Mouse (Mus musculus) lung, embryonic 16.5 days (tissue): ENCODE measurements around the gene Il17ra. TPM values are rescaled to one million over a fixed set of nuclear protein-coding genes. Genes with fewer than 3 reads are reported as not detected.

Experiments
- ATAC-seq: fragments of 200-750 bp; cut with Nextera tagmentation; 2 replicates; pipeline ENCODE4 v1.8.0; 2017; ENCODE audit warnings: low read depth, mild to moderate bottlenecking, moderate library complexity
- H3K27ac ChIP-seq: fragments of 300-500 bp; sonication (generic); 2 replicates; pipeline ENCODE4 v1.5.1; 2014; ENCODE audit warnings: mild to moderate bottlenecking, control low read depth, low read length
- H3K27me3 ChIP-seq: fragments of 300-500 bp; sonication (generic); 2 replicates; pipeline ENCODE4 v1.6.1; 2014; ENCODE audit warnings: low read depth, low read length, mixed read lengths; ENCODE audit not compliant: control insufficient read depth, insufficient read depth
- H3K36me3 ChIP-seq: fragments of 300-500 bp; sonication (generic); 2 replicates; pipeline ENCODE4 v1.6.1; 2014; ENCODE audit warnings: low read length; ENCODE audit not compliant: control insufficient read depth, insufficient read depth
- H3K4me1 ChIP-seq: fragments of 300-500 bp; sonication (generic); replicated peaks from 2 replicates; pipeline ENCODE4 v1.6.1; 2014; ENCODE audit warnings: low read length, mixed read lengths; ENCODE audit not compliant: control insufficient read depth, insufficient read depth
- H3K4me2 ChIP-seq: fragments of 300-500 bp; sonication (generic); 2 replicates; pipeline ENCODE4 v1.6.1; 2014; ENCODE audit warnings: low read depth, low read length, control low read depth
- H3K4me3 ChIP-seq: fragments of 300-500 bp; sonication (generic); 2 replicates; pipeline ENCODE4 v1.5.1; 2014; ENCODE audit warnings: mild to moderate bottlenecking, low read length, control low read depth
- H3K9ac ChIP-seq: fragments of 300-500 bp; sonication (generic); 2 replicates; pipeline ENCODE4 v1.6.1; 2014; ENCODE audit warnings: low read length, control low read depth
- H3K9me3 ChIP-seq: fragments of 300-500 bp; sonication (generic); 2 replicates; pipeline ENCODE4 v1.6.1; 2016; ENCODE audit warnings: low read length; ENCODE audit not compliant: control insufficient read depth
- WGBS: fragments of 180-500 bp; shearing (Covaris S2); extraction: QIAGEN DNeasy Blood & Tissue Kit; methylation state at CpG from one replicate; pipeline ENCODE4 v1.1.7; 2014; 5-methylcytosine and 5-hydroxymethylcytosine counted together
- polyA plus RNA-seq: library from polyadenylated mRNA; unstranded; fragments of >200 nt; fragmentation: Nextera tagmentation; extraction: Ambion mirVana; gene quantifications from 2 replicates; pipeline ENCODE4 v1.2.1, GENCODE M21; 2015

Gene Il17ra
- polyA plus RNA-seq, 1 experiment from 2014 or later, result 8.9 TPM

DNA sequence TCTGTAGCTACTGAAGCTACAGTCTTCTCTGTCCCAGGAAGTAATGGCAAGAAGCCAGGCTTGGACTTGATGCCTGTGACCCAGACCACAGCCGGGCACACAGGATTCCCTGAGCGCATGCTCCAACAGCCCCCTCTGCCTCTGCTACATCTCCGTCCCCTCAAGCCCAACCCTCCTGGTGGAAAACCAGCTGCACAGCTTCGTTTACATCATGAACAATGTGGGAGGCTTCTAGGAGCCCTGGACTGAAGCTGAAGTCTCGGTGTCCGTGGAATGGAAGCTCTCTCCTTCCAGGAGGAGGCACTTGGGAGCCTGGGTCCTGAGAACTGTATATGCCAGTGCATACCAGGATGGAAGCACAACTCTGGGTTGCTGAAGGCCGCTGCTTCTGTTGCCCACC is 46.9 kb downstream of the Il17ra start:
- no peak overlapping the region for H3K27ac ChIP-seq
- no peak for ATAC-seq
- H3K36me3 ChIP-seq, result peaks cover 3% of the 10 kb centered on the region; the same call in 1 of the 2 replicates
- no peak overlapping the region for H3K4me3 ChIP-seq
- H3K27me3 ChIP-seq, result no peaks in the 10 kb centered on the region
- H3K4me1 ChIP-seq, result no peaks in the 10 kb centered on the region
- H3K9ac ChIP-seq, result no peak overlapping the region
- no peaks in the 10 kb centered on the region for H3K9me3 ChIP-seq
- H3K4me2 ChIP-seq, result no peak overlapping the region
- WGBS, result 63% methylated on average over 7 of the region's 7 CpGs

DNA sequence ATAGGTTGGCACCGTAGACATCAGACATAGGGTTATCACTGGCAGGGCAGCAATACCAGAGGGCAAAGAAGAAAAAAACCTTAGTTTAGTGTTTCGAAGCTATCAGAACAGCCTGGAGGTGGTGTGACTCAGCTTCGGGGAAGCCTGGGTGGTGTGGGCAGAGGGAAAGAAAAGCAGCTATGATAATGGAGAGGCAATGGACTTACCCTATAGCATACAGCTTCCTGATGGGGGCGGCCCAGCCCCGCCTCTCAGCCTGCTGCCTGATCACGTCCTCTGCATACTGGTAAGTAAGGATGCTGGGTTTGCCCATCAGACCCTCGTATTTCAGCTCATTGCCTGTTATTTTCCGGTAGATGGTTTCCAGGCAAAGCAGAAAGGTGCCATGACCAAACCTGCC is 47.4 kb downstream of the Il17ra start:
- H3K36me3 ChIP-seq, result peaks cover 3% of the 10 kb centered on the region; the same call in 1 of the 2 replicates
- no peaks in the 10 kb centered on the region for H3K27me3 ChIP-seq
- no peaks in the 10 kb centered on the region for H3K4me1 ChIP-seq
- no peak overlapping the region for H3K9ac ChIP-seq
- H3K27ac ChIP-seq, result no peak overlapping the region
- H3K4me2 ChIP-seq, result no peak overlapping the region
- ATAC-seq, result no peak
- H3K4me3 ChIP-seq, result no peak overlapping the region
- no peaks in the 10 kb centered on the region for H3K9me3 ChIP-seq
- 91% methylated on average over 8 of the region's 8 CpGs for WGBS

DNA sequence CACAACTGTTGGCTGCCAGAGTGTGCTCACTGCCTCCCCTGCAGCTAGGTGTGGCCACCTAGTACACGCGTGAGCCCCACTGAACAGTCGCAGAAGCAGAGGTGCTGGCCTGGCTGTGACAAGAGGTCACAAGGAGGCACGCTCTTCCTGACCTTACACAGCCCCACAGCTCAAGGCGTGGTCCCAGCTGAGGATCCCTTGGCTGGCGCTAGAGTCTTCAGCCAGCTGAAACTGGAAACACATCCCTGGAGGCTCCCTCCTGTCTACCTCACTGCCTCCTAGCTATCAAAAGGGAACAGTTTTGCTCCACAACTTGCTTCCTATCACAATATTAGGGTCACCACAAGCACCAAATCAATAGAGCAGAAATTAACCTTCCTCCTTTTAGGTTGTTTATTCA is 48.2 kb downstream of the Il17ra start:
- ATAC-seq, result no peak

DNA sequence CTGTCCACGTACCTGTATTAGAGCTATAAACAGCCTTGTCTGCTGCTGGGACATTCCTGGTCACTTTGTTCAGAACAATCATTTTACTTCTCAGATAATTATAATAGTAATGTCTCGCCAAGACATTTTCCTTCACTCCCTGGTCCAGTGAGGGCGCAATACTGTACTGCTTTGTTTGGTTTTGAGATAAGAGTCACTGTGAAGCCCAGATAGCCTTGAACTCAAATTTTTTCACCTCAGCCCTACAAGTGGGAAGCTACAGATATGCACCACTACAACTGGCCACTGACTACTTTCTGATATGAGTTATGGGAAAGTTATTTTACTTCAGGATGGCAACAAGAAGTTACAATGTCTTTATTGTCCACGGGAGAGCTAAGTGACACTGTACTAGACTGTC is 53.4 kb downstream of the Il17ra start:
- H3K27me3 ChIP-seq, result no peaks in the 10 kb centered on the region
- no peak for ATAC-seq
- no peak overlapping the region for H3K9ac ChIP-seq
- H3K36me3 ChIP-seq, result peaks cover 4% of the 10 kb centered on the region; the same call in 1 of the 2 replicates
- no peak overlapping the region for H3K4me2 ChIP-seq
- H3K9me3 ChIP-seq, result no peaks in the 10 kb centered on the region
- WGBS, result 71% methylated on average over 4 of the region's 4 CpGs
- H3K4me1 ChIP-seq, result no peaks in the 10 kb centered on the region
- H3K27ac ChIP-seq, result no peak overlapping the region
- no peak overlapping the region for H3K4me3 ChIP-seq

More for the DNA sequence above, 48.2 kb downstream of the Il17ra start:
- H3K27me3 ChIP-seq, result no peaks in the 10 kb centered on the region
- H3K9me3 ChIP-seq, result no peaks in the 10 kb centered on the region
- no peak overlapping the region for H3K27ac ChIP-seq
- no peak overlapping the region for H3K9ac ChIP-seq
- no peak overlapping the region for H3K4me2 ChIP-seq
- 77% methylated on average over 6 of the region's 6 CpGs for WGBS
- no peak overlapping the region for H3K4me3 ChIP-seq
- H3K36me3 ChIP-seq, result peaks cover 3% of the 10 kb centered on the region; the same call in 1 of the 2 replicates
- H3K4me1 ChIP-seq, result no peaks in the 10 kb centered on the region

DNA sequence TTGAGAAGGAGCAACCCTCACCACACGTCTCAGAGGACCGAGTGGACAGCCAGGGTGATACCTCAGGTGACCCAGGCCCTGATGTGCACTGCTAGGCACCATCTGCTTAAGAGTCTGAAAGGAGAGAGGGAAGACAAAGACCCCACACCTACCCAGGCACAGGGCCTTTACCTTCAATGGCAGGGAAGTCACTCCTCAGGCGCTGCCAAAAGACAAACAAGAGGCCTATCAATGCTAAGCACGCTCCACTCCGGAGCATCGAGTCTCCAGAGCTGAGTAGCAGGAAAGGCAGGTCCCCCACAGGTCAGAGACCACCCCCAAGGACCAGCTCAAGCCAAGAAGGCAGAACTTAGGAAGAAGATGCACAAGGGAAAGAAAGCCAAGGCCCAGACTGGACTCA is 53.8 kb downstream of the Il17ra start:
- Histone ChIP-seq H3K27ac (no peak overlapping the region), H3K9ac (no peak overlapping the region), H3K9me3 (no peaks in the 10 kb centered on the region), H3K4me1 (no peaks in the 10 kb centered on the region), H3K4me2 (no peak overlapping the region), H3K4me3 (no peak overlapping the region), H3K27me3 (no peaks in the 10 kb centered on the region), H3K36me3 (peaks cover 4% of the 10 kb centered on the region; the same call in 1 of the 2 replicates)
- ATAC-seq, result no peak
- 74% methylated on average over 6 of the region's 6 CpGs for WGBS

DNA sequence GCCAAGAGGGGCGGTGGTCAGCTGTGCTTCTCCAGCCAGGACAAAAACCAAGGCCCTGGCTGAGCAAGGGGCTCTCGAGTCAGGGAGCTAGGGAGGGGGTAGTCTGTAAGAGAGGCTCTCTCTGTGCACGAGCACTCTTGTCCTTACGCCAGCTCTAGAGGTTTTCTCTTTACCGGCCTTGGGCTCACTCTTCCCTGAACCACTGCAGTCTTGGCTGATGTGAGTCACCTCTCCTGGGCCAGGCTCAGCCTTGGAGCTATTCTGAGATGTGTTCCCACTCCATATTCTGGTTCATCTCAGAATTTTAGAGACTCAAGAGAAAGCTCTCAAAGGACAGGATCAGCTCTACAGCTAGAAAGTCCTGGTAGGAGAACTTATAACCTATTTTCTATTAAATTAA is 54.3 kb downstream of the Il17ra start:
- Histone ChIP-seq H3K9me3 (no peaks in the 10 kb centered on the region), H3K27ac (no peak overlapping the region), H3K4me3 (no peak overlapping the region), H3K4me1 (no peaks in the 10 kb centered on the region), H3K36me3 (peaks cover 6% of the 10 kb centered on the region), H3K9ac (no peak overlapping the region), H3K4me2 (no peak overlapping the region), H3K27me3 (no peaks in the 10 kb centered on the region)
- no peak for ATAC-seq
- WGBS, result 81% methylated on average over 5 of the region's 5 CpGs

DNA sequence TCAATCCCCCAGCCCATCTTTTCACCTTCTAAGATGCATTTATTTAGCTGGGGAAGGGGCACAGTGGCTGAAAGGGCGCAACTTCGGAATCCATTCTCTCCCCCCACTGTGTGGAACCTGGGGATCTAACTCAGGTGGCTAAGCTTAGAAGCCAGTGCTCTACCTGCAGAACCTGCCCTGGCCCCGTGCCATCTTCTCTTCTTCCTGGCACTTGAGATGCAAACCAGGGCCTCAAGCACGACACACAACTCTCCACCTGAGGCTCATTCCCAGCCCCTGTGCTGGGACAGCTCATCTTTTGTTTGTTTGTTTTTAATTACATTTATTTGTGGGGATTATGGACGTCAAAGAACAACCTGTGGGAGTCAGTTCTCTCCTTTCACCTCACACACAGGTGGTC is 56.6 kb downstream of the Il17ra start:
- no peaks in the 10 kb centered on the region for H3K27me3 ChIP-seq
- no peaks in the 10 kb centered on the region for H3K9me3 ChIP-seq
- no peak overlapping the region for H3K4me2 ChIP-seq
- no peak overlapping the region for H3K27ac ChIP-seq
- H3K36me3 ChIP-seq, result peaks cover 9% of the 10 kb centered on the region
- WGBS, result 70% methylated on average over 5 of the region's 5 CpGs
- ATAC-seq, result no peak
- H3K4me3 ChIP-seq, result no peak overlapping the region
- H3K4me1 ChIP-seq, result no peaks in the 10 kb centered on the region
- no peak overlapping the region for H3K9ac ChIP-seq

DNA sequence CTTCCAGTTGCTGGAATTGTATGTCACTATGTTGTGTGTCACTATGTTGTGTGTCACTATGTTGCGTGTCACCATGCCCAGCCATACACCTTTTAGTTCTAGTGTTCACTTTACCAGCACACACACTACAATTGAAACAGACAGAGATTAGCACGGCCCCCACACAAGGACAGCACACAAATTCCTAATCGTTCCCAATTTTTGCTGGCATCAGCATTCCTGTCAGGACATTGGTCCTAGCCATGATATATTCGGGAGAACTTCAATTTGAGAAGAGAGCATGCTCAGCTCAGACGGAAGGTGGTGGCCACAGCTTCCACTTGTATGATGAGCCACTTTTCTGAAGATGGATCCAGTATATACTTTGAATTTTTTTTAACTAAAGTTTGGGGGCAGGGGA is 61.7 kb downstream of the Il17ra start:
- Histone ChIP-seq H3K4me2 (no peak overlapping the region), H3K9ac (no peak overlapping the region), H3K9me3 (no peaks in the 10 kb centered on the region), H3K27me3 (no peaks in the 10 kb centered on the region), H3K36me3 (peaks cover 9% of the 10 kb centered on the region), H3K27ac (no peak overlapping the region), H3K4me1 (peaks cover 6% of the 10 kb centered on the region), H3K4me3 (no peak overlapping the region)
- 82% methylated on average over 5 of the region's 5 CpGs for WGBS
- no peak for ATAC-seq

DNA sequence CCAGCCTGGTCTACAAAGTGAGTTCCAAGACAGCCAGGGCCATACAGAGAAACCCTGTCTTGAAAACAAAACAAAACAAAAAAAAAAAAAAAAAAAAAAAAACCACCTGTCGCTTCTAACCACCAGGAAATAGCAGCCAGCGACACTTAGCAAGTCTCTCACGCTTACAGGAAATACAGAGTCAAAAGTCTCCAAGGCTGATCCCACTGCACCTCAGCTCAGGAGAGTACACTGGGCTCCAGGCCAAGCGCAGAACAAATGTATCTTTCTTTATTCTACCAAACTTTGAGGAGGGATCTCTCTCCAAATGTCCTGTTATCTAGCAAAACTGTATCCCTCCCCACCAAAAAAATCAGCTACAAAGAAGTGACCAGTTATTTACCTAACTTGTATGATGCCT is 66.1 kb downstream of the Il17ra start:
- Histone ChIP-seq H3K4me3 (no peak overlapping the region), H3K4me1 (peaks cover 10% of the 10 kb centered on the region), H3K4me2 (no peak overlapping the region), H3K27ac (no peak overlapping the region), H3K9ac (no peak overlapping the region), H3K9me3 (no peaks in the 10 kb centered on the region), H3K36me3 (no peaks in the 10 kb centered on the region), H3K27me3 (no peaks in the 10 kb centered on the region)
- no peak for ATAC-seq
- 61% methylated on average over 4 of the region's 4 CpGs for WGBS
